Mouse (Mus musculus): ENCODE measurements at regions not wholly inside any gene's neighbourhood (a gene's known extent, or its start where the extent isn't known, plus 50 kb on each side); places are given as distances from the start of the nearest gene placed in this dataset.
A peak's percentile ranks its signal among the peaks of the same experiment; 100 is the strongest.

- peak; percentile 55 to 66; a peak in 1 of 4 replicates for ATAC-seq (replicated peaks in 1 of 2; ENCODE audit: insufficient read depth in 1 of 2, low FRiP score in 2 of 2, low TSS enrichment in 1 of 2, low read depth in 1 of 2, poor library complexity in 2 of 2, severe bottlenecking in 2 of 2)
Observed at GRCm38 (mm10) chr10:117982611-117983210, 136.9 kb upstream of the Rap1b start.

- peak; percentile 33 to 40; a peak in 1 of 4 replicates for ATAC-seq (replicated peaks in 1 of 2; ENCODE audit: insufficient read depth in 1 of 2, low FRiP score in 2 of 2, low TSS enrichment in 1 of 2, low read depth in 1 of 2, poor library complexity in 2 of 2, severe bottlenecking in 2 of 2)
Observed at GRCm38 (mm10) chr10:117983271-117983670, 137.4 kb upstream of the Rap1b start.

GRCm38 (mm10) chr10:117984784-117985602 is 139.2 kb upstream of the Rap1b start:
- ATAC-seq (replicated peaks in 1 of 2; ENCODE audit: insufficient read depth in 1 of 2, low FRiP score in 2 of 2, low TSS enrichment in 1 of 2, low read depth in 1 of 2, poor library complexity in 2 of 2, severe bottlenecking in 2 of 2) = no peak

- ATAC-seq (replicated peaks in 1 of 2; ENCODE audit: insufficient read depth in 1 of 2, low FRiP score in 2 of 2, low TSS enrichment in 1 of 2, low read depth in 1 of 2, poor library complexity in 2 of 2, severe bottlenecking in 2 of 2) = no peak
Observed at GRCm38 (mm10) chr10:117987620-117988019, 141.8 kb upstream of the Rap1b start.

GRCm38 (mm10) chr10:117988076-117988475 is 142.2 kb upstream of the Rap1b start:
- ATAC-seq (replicated peaks in 1 of 2; ENCODE audit: insufficient read depth in 1 of 2, low FRiP score in 2 of 2, low TSS enrichment in 1 of 2, low read depth in 1 of 2, poor library complexity in 2 of 2, severe bottlenecking in 2 of 2) = no peak

GRCm38 (mm10) chr10:117991176-117991575 is 145.3 kb upstream of the Rap1b start:
- no peak for ATAC-seq (replicated peaks in 1 of 2; ENCODE audit: insufficient read depth in 1 of 2, low FRiP score in 2 of 2, low TSS enrichment in 1 of 2, low read depth in 1 of 2, poor library complexity in 2 of 2, severe bottlenecking in 2 of 2)

GRCm38 (mm10) chr10:117992317-117992716 is 146.5 kb upstream of the Rap1b start:
- ATAC-seq (replicated peaks in 1 of 2; ENCODE audit: insufficient read depth in 1 of 2, low FRiP score in 2 of 2, low TSS enrichment in 1 of 2, low read depth in 1 of 2, poor library complexity in 2 of 2, severe bottlenecking in 2 of 2) = no peak

GRCm38 (mm10) chr10:117993809-117994208 is 147.8 kb upstream of the Mdm1 start:
- ATAC-seq (replicated peaks in 1 of 2; ENCODE audit: insufficient read depth in 1 of 2, low FRiP score in 2 of 2, low TSS enrichment in 1 of 2, low read depth in 1 of 2, poor library complexity in 2 of 2, severe bottlenecking in 2 of 2) = no peak

GRCm38 (mm10) chr10:117994768-117995167 is 146.8 kb upstream of the Mdm1 start:
- ATAC-seq (replicated peaks in 1 of 2; ENCODE audit: insufficient read depth in 1 of 2, low FRiP score in 2 of 2, low TSS enrichment in 1 of 2, low read depth in 1 of 2, poor library complexity in 2 of 2, severe bottlenecking in 2 of 2) = no peak

- ATAC-seq (replicated peaks in 1 of 2; ENCODE audit: insufficient read depth in 1 of 2, low FRiP score in 2 of 2, low TSS enrichment in 1 of 2, low read depth in 1 of 2, poor library complexity in 2 of 2, severe bottlenecking in 2 of 2) = no peak
Observed at GRCm38 (mm10) chr10:117997796-117998195, 143.8 kb upstream of the Mdm1 start.

GRCm38 (mm10) chr10:118000591-118000990 is 141.0 kb upstream of the Mdm1 start:
- ATAC-seq (replicated peaks in 1 of 2; ENCODE audit: insufficient read depth in 1 of 2, low FRiP score in 2 of 2, low TSS enrichment in 1 of 2, low read depth in 1 of 2, poor library complexity in 2 of 2, severe bottlenecking in 2 of 2) = no peak

GRCm38 (mm10) chr10:118001501-118001900 is 140.1 kb upstream of the Mdm1 start:
- ATAC-seq (replicated peaks in 1 of 2; ENCODE audit: insufficient read depth in 1 of 2, low FRiP score in 2 of 2, low TSS enrichment in 1 of 2, low read depth in 1 of 2, poor library complexity in 2 of 2, severe bottlenecking in 2 of 2) = no peak; a peak in 1 of 4 replicates

- no peak for ATAC-seq (replicated peaks in 1 of 2; ENCODE audit: insufficient read depth in 1 of 2, low FRiP score in 2 of 2, low TSS enrichment in 1 of 2, low read depth in 1 of 2, poor library complexity in 2 of 2, severe bottlenecking in 2 of 2)
Observed at GRCm38 (mm10) chr10:118001971-118002370, 139.6 kb upstream of the Mdm1 start.

- no peak for ATAC-seq (replicated peaks in 1 of 2; ENCODE audit: insufficient read depth in 1 of 2, low FRiP score in 2 of 2, low TSS enrichment in 1 of 2, low read depth in 1 of 2, poor library complexity in 2 of 2, severe bottlenecking in 2 of 2)
Observed at GRCm38 (mm10) chr10:118002559-118002958, 139.1 kb upstream of the Mdm1 start.

- ATAC-seq (replicated peaks in 1 of 2; ENCODE audit: insufficient read depth in 1 of 2, low FRiP score in 2 of 2, low TSS enrichment in 1 of 2, low read depth in 1 of 2, poor library complexity in 2 of 2, severe bottlenecking in 2 of 2) = no peak
Observed at GRCm38 (mm10) chr10:118003179-118003578, 138.4 kb upstream of the Mdm1 start.

- no peak for ATAC-seq (replicated peaks in 1 of 2; ENCODE audit: insufficient read depth in 1 of 2, low FRiP score in 2 of 2, low TSS enrichment in 1 of 2, low read depth in 1 of 2, poor library complexity in 2 of 2, severe bottlenecking in 2 of 2)
Observed at GRCm38 (mm10) chr10:118003739-118004361, 137.8 kb upstream of the Mdm1 start.

GRCm38 (mm10) chr10:118004362-118004958 is 137.2 kb upstream of the Mdm1 start:
- no peak for ATAC-seq (replicated peaks in 1 of 2; ENCODE audit: insufficient read depth in 1 of 2, low FRiP score in 2 of 2, low TSS enrichment in 1 of 2, low read depth in 1 of 2, poor library complexity in 2 of 2, severe bottlenecking in 2 of 2)
